Mouse (Mus musculus) hindbrain, embryonic 15.5 days (tissue): ENCODE data around the gene Rnase12. TPM values are rescaled to one million over a fixed set of nuclear protein-coding genes. Genes with fewer than 3 reads are reported as not detected.

Experiments used
- ATAC-seq: fragments of 200-750 bp; cut with Nextera tagmentation; 2 replicates; pipeline ENCODE4 v1.8.0; 2017; ENCODE audit warnings: low read depth, moderate number of reproducible peaks, moderate TSS enrichment; ENCODE audit not compliant: low FRiP score
- H3K27ac ChIP-seq: fragments of 300-500 bp; sonication (generic); replicated peaks from 2 replicates; pipeline ENCODE4 v1.5.1; 2015; ENCODE audit warnings: mild to moderate bottlenecking, inconsistent platforms
- H3K27me3 ChIP-seq: fragments of 300-500 bp; sonication (generic); 2 replicates; pipeline ENCODE4 v1.6.1; 2015; ENCODE audit warnings: control low read depth, inconsistent platforms
- H3K36me3 ChIP-seq: fragments of 300-500 bp; sonication (generic); 2 replicates; pipeline ENCODE4 v1.6.1; 2015; ENCODE audit warnings: control low read depth, inconsistent platforms
- H3K4me1 ChIP-seq: fragments of 300-500 bp; sonication (generic); replicated peaks from 2 replicates; pipeline ENCODE4 v1.6.1; 2015; ENCODE audit warnings: control low read depth, inconsistent platforms
- H3K4me2 ChIP-seq: fragments of 300-500 bp; sonication (generic); 2 replicates; pipeline ENCODE4 v1.6.1; 2015; ENCODE audit warnings: moderate library complexity, mild to moderate bottlenecking, inconsistent platforms
- H3K4me3 ChIP-seq: fragments of 300-500 bp; sonication (generic); 2 replicates; pipeline ENCODE4 v1.5.1; 2015; ENCODE audit warnings: mild to moderate bottlenecking, inconsistent platforms
- H3K9ac ChIP-seq: fragments of 300-500 bp; sonication (generic); 2 replicates; pipeline ENCODE4 v1.6.1; 2015; ENCODE audit warnings: inconsistent platforms
- H3K9me3 ChIP-seq: fragments of 300-500 bp; sonication (generic); 2 replicates; pipeline ENCODE4 v1.6.1; 2016; ENCODE audit warnings: control low read depth, inconsistent platforms
- WGBS: fragments of 180-500 bp; shearing (Covaris S2); methylation state at CpG from one replicate; pipeline ENCODE4 v1.1.7; 2015; 5-methylcytosine and 5-hydroxymethylcytosine counted together
- polyA plus RNA-seq: library from polyadenylated mRNA; unstranded; fragments of >200 nt; fragmentation: Nextera tagmentation; extraction: Ambion mirVana; gene quantifications from 2 replicates; pipeline ENCODE4 v1.2.1, GENCODE M21; 2015

The Rnase12 gene
- polyA plus RNA-seq, 1 experiment from 2014 or later = not detected

GRCm38 (mm10) chr14:51082599-51083581, 25.4 kb upstream of the Rnase12 start:
- H3K4me3 ChIP-seq = peak overlapping the region; percentile 57
- peak overlapping the region; percentile 93 for H3K4me2 ChIP-seq
- peak; percentile 73 for ATAC-seq
- H3K9me3 ChIP-seq = no peaks in the 10 kb centered on the region
- H3K27me3 ChIP-seq = peaks cover 14% of the 10 kb centered on the region
- WGBS = 3% methylated on average over 40 of the region's 40 CpGs
- peak overlapping the region; percentile 57 for H3K9ac ChIP-seq
- H3K4me1 ChIP-seq = peaks cover 13% of the 10 kb centered on the region
- no peak overlapping the region; the same call in 1 of the 2 replicates for H3K27ac ChIP-seq
- H3K36me3 ChIP-seq = no peaks in the 10 kb centered on the region

- H3K9me3 ChIP-seq = no peaks in the 10 kb centered on the region
- H3K4me3 ChIP-seq = no peak overlapping the region
- no peak for ATAC-seq
Observed at GRCm38 (mm10) chr14:51081035-51081434, 23.6 kb upstream of the Rnase12 start.

GRCm38 (mm10) chr14:51079180-51079579, 21.7 kb upstream of the Rnase12 start:
- 86% methylated on average over 1 of the region's 1 CpGs for WGBS

More at GRCm38 (mm10) chr14:51081035-51081434, 23.6 kb upstream of the Rnase12 start:
- Histone ChIP-seq H3K27ac (no peak overlapping the region), H3K4me1 (peaks cover 13% of the 10 kb centered on the region), H3K36me3 (no peaks in the 10 kb centered on the region), H3K4me2 (no peak overlapping the region), H3K9ac (no peak overlapping the region), H3K27me3 (peaks cover 14% of the 10 kb centered on the region)
- 93% methylated on average over 2 of the region's 2 CpGs for WGBS

DNA sequence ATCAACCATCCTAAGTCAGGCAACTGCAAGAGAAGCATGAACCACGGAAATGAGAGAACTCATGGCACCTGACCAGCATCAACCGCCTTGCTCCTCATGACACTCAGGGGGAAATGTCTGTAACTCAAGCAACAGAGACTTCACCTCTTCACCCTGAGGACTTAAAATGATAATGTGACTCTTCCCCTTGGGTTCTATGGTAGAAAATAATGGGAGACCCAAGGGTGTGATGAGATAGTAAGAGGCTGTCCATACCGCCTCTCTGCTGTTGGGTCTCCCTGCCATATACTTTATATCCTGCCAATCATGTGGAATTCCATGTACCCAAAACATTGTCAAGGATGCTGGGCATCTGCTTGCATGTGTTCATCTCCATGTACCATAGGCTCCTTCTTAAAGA, 16.9 kb upstream of the Rnase12 start, which contains the start of gene Olfr750:
TSS of gene Olfr750 (minus strand) at position 101 of the 400 bp plus-strand sequence.
- H3K9ac ChIP-seq = no peak within 1 kb of the TSS

More at GRCm38 (mm10) chr14:51079180-51079579, 21.7 kb upstream of the Rnase12 start:
- H3K4me3 ChIP-seq = no peak overlapping the region
- ATAC-seq = no peak
- H3K27ac ChIP-seq = no peak overlapping the region
- peaks cover 10% of the 10 kb centered on the region for H3K27me3 ChIP-seq
- peaks cover 13% of the 10 kb centered on the region for H3K4me1 ChIP-seq
- no peak overlapping the region for H3K4me2 ChIP-seq
- no peak overlapping the region for H3K9ac ChIP-seq
- H3K9me3 ChIP-seq = no peaks in the 10 kb centered on the region
- no peaks in the 10 kb centered on the region for H3K36me3 ChIP-seq

DNA sequence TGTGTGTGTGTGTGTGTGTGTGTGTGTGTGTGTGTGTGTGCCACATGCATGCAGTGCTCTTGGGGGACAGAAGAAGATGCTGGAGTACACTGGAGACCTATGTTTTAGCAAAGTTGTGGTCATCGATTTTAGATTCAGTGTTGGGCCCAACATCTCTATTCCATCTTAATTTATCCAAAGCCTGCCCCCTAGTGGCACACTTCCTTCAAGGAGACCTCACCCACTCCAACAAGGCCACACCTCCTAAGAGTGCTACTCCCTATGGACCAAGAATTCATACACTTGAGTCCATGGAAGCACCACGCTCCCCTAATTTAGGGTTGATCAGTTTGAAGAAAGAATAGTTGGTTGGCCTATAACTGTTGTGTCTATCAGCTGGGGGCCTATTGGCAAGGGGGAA, 12.2 kb upstream of the Rnase12 start:
- no peak for ATAC-seq
- Histone ChIP-seq H3K27me3 (no peaks in the 10 kb centered on the region), H3K4me1 (peaks cover 9% of the 10 kb centered on the region; the same call in 1 of the 2 replicates), H3K4me2 (no peak overlapping the region), H3K9ac (no peak overlapping the region), H3K4me3 (no peak overlapping the region), H3K27ac (no peak overlapping the region), H3K36me3 (no peaks in the 10 kb centered on the region), H3K9me3 (no peaks in the 10 kb centered on the region)
- WGBS = 98% methylated on average over 2 of the region's 2 CpGs

More for the DNA sequence above, 16.9 kb upstream of the Rnase12 start, which contains the start of gene Olfr750:
- H3K4me3 ChIP-seq = no peak within 1 kb of the TSS
- H3K27ac ChIP-seq = no peak within 1 kb of the TSS
- H3K27me3 ChIP-seq = no peaks in the 10 kb centered on the region
- no peaks in the 10 kb centered on the region for H3K4me1 ChIP-seq
- no peaks in the 10 kb centered on the region for H3K9me3 ChIP-seq
- no peaks in the 10 kb centered on the region for H3K36me3 ChIP-seq
- no peak for ATAC-seq
- H3K4me2 ChIP-seq = no peak within 1 kb of the TSS
- 89% methylated on average over 3 of the region's 3 CpGs for WGBS

GRCm38 (mm10) chr14:51068956-51069355, 11.5 kb upstream of the Rnase12 start:
- no peak overlapping the region for H3K27ac ChIP-seq
- no peak for ATAC-seq
- H3K4me2 ChIP-seq = no peak overlapping the region
- H3K36me3 ChIP-seq = no peaks in the 10 kb centered on the region
- peaks cover 9% of the 10 kb centered on the region; the same call in 1 of the 2 replicates for H3K4me1 ChIP-seq
- no peaks in the 10 kb centered on the region for H3K27me3 ChIP-seq
- no peaks in the 10 kb centered on the region for H3K9me3 ChIP-seq
- H3K9ac ChIP-seq = no peak overlapping the region
- 92% methylated on average over 5 of the region's 5 CpGs for WGBS
- H3K4me3 ChIP-seq = no peak overlapping the region

GRCm38 (mm10) chr14:51060761-51061160, 3.3 kb upstream of the Rnase12 start:
- Histone ChIP-seq H3K36me3 (no peaks in the 10 kb centered on the region), H3K27me3 (no peaks in the 10 kb centered on the region), H3K4me3 (no peak overlapping the region), H3K9ac (no peak overlapping the region), H3K9me3 (no peaks in the 10 kb centered on the region), H3K27ac (no peak overlapping the region), H3K4me1 (no peaks in the 10 kb centered on the region; the same call in 1 of the 2 replicates), H3K4me2 (no peak overlapping the region)
- 94% methylated on average over 5 of the region's 5 CpGs for WGBS
- ATAC-seq = no peak

DNA sequence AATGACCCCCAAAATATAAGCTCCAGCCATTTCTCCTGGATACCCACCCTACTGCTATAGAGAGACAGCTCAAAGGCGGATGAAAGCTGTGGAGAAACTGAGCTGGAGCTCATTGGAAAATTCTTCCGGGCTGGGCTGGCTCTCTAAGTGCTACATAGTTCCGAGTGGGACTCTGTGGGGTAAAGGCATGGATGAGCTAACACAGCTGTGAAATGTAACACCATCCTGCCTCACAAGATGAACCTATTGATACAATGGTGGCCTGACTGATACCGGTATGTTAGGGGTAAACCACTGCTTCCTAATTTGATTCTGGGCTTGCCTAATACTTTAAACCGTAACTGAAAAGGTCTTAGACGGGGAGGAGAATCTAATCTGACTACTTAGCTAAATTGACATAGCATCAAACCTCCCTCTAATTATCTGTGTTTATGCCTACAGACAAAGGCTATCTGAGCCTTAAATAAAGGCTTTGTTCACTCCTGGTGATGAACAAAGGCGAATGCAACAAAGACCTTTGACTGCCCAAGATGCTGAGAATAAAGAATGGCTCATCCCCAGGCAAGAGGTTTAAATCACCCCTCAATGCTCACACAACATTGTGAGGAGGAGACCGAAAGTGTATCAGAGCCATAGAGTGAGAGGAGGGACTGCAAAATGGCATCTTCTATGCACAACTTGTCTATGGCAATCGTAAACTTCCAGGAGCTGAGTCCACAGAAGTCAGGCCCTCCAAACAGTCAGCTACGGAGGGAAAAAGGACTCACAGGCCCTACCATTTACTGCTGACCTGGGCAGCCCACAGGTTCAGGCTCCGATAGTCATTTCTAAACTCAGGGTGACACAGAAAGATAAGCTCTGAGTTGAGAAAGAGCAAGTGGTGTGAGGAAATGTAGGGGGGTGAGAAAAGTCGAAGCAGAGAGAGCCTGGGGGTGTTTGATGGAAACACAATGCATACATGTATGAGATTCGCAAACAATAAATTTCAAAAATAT, 2.9 kb downstream of the Rnase12 start:
- H3K9me3 ChIP-seq = no peaks in the 10 kb centered on the region
- no peaks in the 10 kb centered on the region for H3K36me3 ChIP-seq
- H3K27ac ChIP-seq = no peak overlapping the region
- no peak overlapping the region for H3K9ac ChIP-seq
- H3K4me1 ChIP-seq = no peaks in the 10 kb centered on the region
- no peak overlapping the region for H3K4me2 ChIP-seq
- 33% methylated on average over 13 of the region's 13 CpGs for WGBS
- H3K4me3 ChIP-seq = no peak overlapping the region
- H3K27me3 ChIP-seq = no peaks in the 10 kb centered on the region
- no peak for ATAC-seq

GRCm38 (mm10) chr14:51053176-51053575, 4.3 kb downstream of the Rnase12 start:
- WGBS = 73% methylated on average over 5 of the region's 5 CpGs
- no peaks in the 10 kb centered on the region for H3K27me3 ChIP-seq
- no peaks in the 10 kb centered on the region for H3K4me1 ChIP-seq
- no peak overlapping the region for H3K9ac ChIP-seq
- no peaks in the 10 kb centered on the region for H3K36me3 ChIP-seq
- H3K27ac ChIP-seq = no peak overlapping the region
- no peaks in the 10 kb centered on the region for H3K9me3 ChIP-seq
- H3K4me2 ChIP-seq = no peak overlapping the region
- H3K4me3 ChIP-seq = no peak overlapping the region
- no peak for ATAC-seq

DNA sequence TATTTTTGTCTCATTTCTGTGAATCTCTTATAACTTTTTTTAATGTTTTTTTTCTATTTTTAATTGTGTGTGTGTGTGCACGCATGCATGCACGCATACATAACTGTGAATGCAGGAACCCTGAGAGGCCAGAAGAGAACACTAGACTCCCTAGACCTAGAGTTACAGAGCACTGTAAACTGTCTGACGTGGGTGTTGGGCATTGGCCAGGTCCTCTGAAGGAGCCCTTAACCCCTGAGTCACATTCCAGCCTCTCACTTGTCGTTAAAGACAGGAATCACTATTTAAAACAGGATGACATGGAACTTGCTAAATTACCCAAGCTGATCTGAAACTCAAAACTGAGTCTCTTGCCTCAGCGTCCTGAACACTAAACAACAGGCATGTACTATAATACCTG, 5.5 kb downstream of the Rnase12 start:
- 74% methylated on average over 5 of the region's 5 CpGs for WGBS
- no peaks in the 10 kb centered on the region for H3K27me3 ChIP-seq
- no peak overlapping the region for H3K4me2 ChIP-seq
- no peaks in the 10 kb centered on the region for H3K4me1 ChIP-seq
- H3K9ac ChIP-seq = no peak overlapping the region
- H3K27ac ChIP-seq = no peak overlapping the region
- H3K4me3 ChIP-seq = no peak overlapping the region
- H3K36me3 ChIP-seq = no peaks in the 10 kb centered on the region
- ATAC-seq = no peak
- H3K9me3 ChIP-seq = no peaks in the 10 kb centered on the region

GRCm38 (mm10) chr14:51050063-51050462, 7.4 kb downstream of the Rnase12 start, which contains the start of gene Rnase11:
Rnase11 (minus strand) TSS chr14:51050163.
- Histone ChIP-seq H3K27ac (no peak within 1 kb of the TSS), H3K4me1 (no peaks in the 10 kb centered on the region), H3K9me3 (no peaks in the 10 kb centered on the region), H3K9ac (no peak within 1 kb of the TSS), H3K36me3 (no peaks in the 10 kb centered on the region), H3K4me2 (no peak within 1 kb of the TSS), H3K27me3 (no peaks in the 10 kb centered on the region), H3K4me3 (no peak within 1 kb of the TSS)
- no peak for ATAC-seq
- 88% methylated on average over 2 of the region's 2 CpGs for WGBS
